Mouse (Mus musculus) forebrain, embryonic 12.5 days (tissue): ENCODE data around the gene Lrpprc. TPM values are rescaled to one million over a fixed set of nuclear protein-coding genes. Genes with fewer than 3 reads are reported as not detected.

Experiments used
- ATAC-seq: fragments of 200-750 bp; cut with Nextera tagmentation; 2 replicates; pipeline ENCODE4 v1.8.0; 2017; ENCODE audit warnings: moderate TSS enrichment; ENCODE audit not compliant: low FRiP score
- H3K27ac ChIP-seq: fragments of 300-500 bp; sonication (generic); 2 replicates; pipeline ENCODE4 v1.5.1; 2016; ENCODE audit warnings: mild to moderate bottlenecking
- H3K27me3 ChIP-seq: fragments of 300-500 bp; sonication (generic); 2 replicates; pipeline ENCODE4 v1.6.1; 2016; ENCODE audit warnings: mild to moderate bottlenecking
- H3K36me3 ChIP-seq: fragments of 300-500 bp; sonication (generic); replicated peaks from 2 replicates; pipeline ENCODE4 v1.6.1; 2016; ENCODE audit warnings: mild to moderate bottlenecking
- H3K4me1 ChIP-seq: fragments of 300-500 bp; sonication (generic); 2 replicates; pipeline ENCODE4 v1.6.1; 2016
- H3K4me2 ChIP-seq: fragments of 300-500 bp; sonication (generic); 2 replicates; pipeline ENCODE4 v1.6.1; 2016; ENCODE audit warnings: mild to moderate bottlenecking, moderate library complexity
- H3K4me3 ChIP-seq: fragments of 300-500 bp; sonication (generic); replicated peaks from 2 replicates; pipeline ENCODE4 v1.5.1; 2016; ENCODE audit warnings: mild to moderate bottlenecking
- H3K9ac ChIP-seq: fragments of 300-500 bp; sonication (generic); 2 replicates; pipeline ENCODE4 v1.6.1; 2016; ENCODE audit warnings: mild to moderate bottlenecking
- H3K9me3 ChIP-seq: fragments of 300-500 bp; sonication (generic); 2 replicates; pipeline ENCODE4 v1.6.1; 2016
- WGBS: fragments of 180-500 bp; shearing (Covaris S2); methylation state at CpG from one replicate; pipeline ENCODE4 v1.1.7; 2016; 5-methylcytosine and 5-hydroxymethylcytosine counted together
- polyA plus RNA-seq: library from polyadenylated mRNA; unstranded; fragments of >200 nt; fragmentation: Nextera tagmentation; extraction: Ambion mirVana; gene quantifications from 2 replicates; pipeline ENCODE4 v1.2.1, GENCODE M21; 2016

Lrpprc gene
- polyA plus RNA-seq, 1 experiment from 2014 or later, result 49.3 TPM

DNA sequence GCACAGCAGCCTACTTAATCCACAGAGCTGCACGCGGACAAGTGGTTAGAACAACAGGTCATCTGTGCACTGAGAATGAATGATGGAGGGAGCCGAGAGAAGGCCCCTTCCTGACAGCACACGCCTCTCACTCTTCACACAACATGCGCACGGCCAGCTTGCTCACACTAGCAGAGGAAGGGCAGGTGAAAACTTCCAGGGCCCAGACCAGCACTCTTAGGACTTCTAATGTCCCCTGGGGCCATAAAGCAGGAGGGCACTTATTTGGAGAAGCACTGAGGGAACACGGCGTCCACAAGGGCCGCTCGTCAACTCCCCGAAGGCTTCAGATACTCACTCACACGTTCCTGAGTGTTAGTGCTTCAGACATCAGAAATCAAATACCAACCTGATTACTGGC, 59.2 kb downstream of the Lrpprc start:
- Histone ChIP-seq H3K9ac (no peak overlapping the region), H3K36me3 (peaks cover 29% of the 10 kb centered on the region), H3K4me1 (no peaks in the 10 kb centered on the region), H3K27ac (no peak overlapping the region), H3K9me3 (no peaks in the 10 kb centered on the region), H3K4me2 (no peak overlapping the region), H3K27me3 (no peaks in the 10 kb centered on the region), H3K4me3 (no peak overlapping the region)
- 94% methylated on average over 12 of the region's 12 CpGs for WGBS
- ATAC-seq, result no peak

DNA sequence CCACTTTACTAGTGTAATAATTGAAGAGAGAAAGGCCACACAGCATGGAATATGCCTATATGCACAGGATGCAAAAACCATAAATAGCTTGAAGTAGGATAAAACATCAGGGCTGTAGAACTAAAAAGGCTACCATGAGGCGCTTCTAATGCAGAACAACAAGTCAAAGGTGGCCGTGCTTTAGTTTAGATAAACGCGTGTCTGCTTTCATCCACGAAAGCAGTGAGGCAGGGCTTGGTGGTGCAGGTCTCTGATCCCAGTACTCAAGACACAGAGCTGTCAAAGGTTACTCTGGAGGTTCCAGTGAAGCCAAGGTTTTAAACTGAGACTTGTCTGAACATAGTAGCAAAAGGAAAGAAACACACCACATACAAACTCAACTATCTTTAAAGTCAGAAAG, 61.4 kb downstream of the Lrpprc start:
- no peak for ATAC-seq
- Histone ChIP-seq H3K9ac (no peak overlapping the region), H3K4me2 (no peak overlapping the region), H3K27ac (no peak overlapping the region), H3K4me3 (no peak overlapping the region), H3K36me3 (peaks cover 43% of the 10 kb centered on the region), H3K9me3 (no peaks in the 10 kb centered on the region), H3K27me3 (no peaks in the 10 kb centered on the region), H3K4me1 (no peaks in the 10 kb centered on the region)
- 91% methylated on average over 5 of the region's 5 CpGs for WGBS

DNA sequence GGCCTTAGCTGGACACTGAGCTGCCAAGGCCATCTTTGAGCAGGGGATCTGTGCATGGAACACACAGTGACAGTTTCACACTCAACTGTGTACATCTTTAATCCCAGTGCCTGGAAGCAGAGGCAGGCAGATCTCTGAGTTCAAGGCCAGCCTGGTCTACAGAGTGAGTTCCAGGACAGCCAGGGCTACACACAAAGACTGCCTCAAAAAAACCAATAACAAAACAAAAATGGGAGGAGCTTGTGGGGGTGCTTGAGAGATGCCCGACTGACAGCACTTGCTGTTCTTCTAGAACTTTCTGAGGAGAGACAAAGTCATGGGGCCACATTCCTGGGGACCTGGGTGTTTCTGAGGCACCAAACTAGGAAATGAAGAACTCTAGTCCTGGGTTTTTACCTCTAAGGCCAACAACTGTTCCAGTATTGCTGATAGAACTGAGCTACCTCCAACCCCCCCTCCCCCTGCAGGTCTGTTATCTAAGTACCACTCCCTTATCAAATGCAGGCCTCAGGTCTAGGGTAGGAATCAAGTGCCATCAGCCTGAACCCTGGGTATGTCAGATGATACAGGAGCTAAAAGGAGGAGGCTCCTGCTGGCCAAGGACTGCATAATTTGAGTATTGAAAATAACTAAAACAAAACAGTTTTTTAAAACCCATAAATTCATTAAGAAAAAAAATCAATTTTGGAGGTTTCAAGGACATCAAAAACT, 62.2 kb downstream of the Lrpprc start:
- Histone ChIP-seq H3K9ac (no peak overlapping the region), H3K4me1 (no peaks in the 10 kb centered on the region), H3K4me3 (no peak overlapping the region), H3K27me3 (no peaks in the 10 kb centered on the region), H3K27ac (no peak overlapping the region), H3K9me3 (no peaks in the 10 kb centered on the region), H3K36me3 (peaks cover 43% of the 10 kb centered on the region), H3K4me2 (no peak overlapping the region)
- no peak for ATAC-seq
- 81% methylated on average over 1 of the region's 1 CpGs for WGBS

DNA sequence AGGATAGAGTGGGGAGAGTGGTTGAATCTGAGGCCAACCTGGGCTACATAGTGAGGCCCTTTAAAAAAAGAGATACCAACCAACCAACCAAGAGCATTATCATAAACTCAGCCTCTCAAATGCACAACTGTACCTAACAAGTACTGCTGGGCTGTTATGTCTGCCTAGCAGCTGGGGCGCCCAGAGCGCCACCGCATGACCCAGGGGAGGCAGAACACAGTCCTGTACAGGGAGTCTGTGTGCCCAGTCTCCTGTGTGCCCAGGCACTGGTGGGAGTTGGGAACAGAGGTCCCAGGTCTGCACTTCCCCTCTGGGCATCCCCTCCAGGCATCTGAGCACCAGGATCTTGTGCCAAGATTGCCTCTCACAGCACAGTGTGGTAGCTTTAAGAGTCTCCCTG, 65.4 kb downstream of the Lrpprc start:
- no peak overlapping the region for H3K27ac ChIP-seq
- no peaks in the 10 kb centered on the region for H3K9me3 ChIP-seq
- H3K4me1 ChIP-seq, result no peaks in the 10 kb centered on the region
- H3K36me3 ChIP-seq, result peaks cover 48% of the 10 kb centered on the region
- H3K9ac ChIP-seq, result no peak overlapping the region
- H3K27me3 ChIP-seq, result no peaks in the 10 kb centered on the region
- no peak overlapping the region for H3K4me2 ChIP-seq
- no peak overlapping the region for H3K4me3 ChIP-seq
- no peak for ATAC-seq
- 98% methylated on average over 3 of the region's 3 CpGs for WGBS

DNA sequence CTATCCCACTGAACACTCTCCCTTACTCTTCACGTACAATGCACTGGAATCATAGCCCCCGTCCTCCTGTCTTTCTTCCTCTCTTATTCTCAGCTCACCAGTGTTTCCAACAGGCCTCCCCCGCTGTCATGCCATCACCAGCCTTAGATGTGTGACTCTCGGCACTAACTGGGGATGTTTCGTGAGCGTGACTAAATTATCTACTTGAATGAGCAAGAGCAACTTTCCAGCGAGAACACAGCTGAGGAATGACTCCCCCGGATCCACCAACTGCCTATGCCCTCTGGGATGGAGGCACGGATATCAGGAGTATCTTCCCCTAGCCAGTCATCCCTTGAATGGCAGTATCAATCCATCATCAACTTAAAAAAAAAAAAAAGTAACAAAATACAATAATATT, 66.6 kb downstream of the Lrpprc start:
- Histone ChIP-seq H3K4me1 (no peaks in the 10 kb centered on the region), H3K4me2 (no peak overlapping the region), H3K27ac (no peak overlapping the region), H3K4me3 (no peak overlapping the region), H3K9me3 (no peaks in the 10 kb centered on the region), H3K9ac (no peak overlapping the region), H3K36me3 (peaks cover 39% of the 10 kb centered on the region), H3K27me3 (no peaks in the 10 kb centered on the region)
- ATAC-seq, result no peak
- WGBS, result 65% methylated on average over 9 of the region's 9 CpGs

GRCm38 (mm10) chr17:84719105-84719504, 71.5 kb downstream of the Lrpprc start:
- Histone ChIP-seq H3K27ac (no peak overlapping the region), H3K4me1 (peaks cover 25% of the 10 kb centered on the region), H3K9ac (no peak overlapping the region), H3K27me3 (no peaks in the 10 kb centered on the region), H3K4me2 (no peak overlapping the region), H3K36me3 (peaks cover 18% of the 10 kb centered on the region), H3K9me3 (no peaks in the 10 kb centered on the region), H3K4me3 (no peak overlapping the region)
- 82% methylated on average over 3 of the region's 3 CpGs for WGBS
- no peak for ATAC-seq

DNA sequence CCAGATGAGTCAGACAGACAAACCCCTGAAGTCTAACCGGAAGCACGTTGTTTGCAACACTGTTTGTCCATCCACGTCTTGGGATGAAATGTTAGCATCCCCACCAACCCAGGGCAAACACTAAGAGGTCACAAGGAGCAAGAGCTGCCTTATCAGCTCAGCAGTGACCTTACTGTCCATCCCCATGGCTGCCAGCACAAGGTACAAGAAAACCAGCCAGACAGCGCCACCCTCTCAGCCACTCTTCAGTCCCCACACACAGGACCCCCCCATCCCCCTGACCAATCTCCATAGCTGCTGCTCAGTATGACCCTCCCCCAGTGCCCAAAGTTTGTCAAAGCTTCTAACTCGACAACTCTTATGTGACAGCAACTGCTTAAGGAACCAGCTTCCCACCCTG, 73.2 kb downstream of the Lrpprc start:
- Histone ChIP-seq H3K4me1 (peaks cover 31% of the 10 kb centered on the region), H3K4me3 (no peak overlapping the region), H3K36me3 (peaks cover 17% of the 10 kb centered on the region), H3K9me3 (no peaks in the 10 kb centered on the region), H3K27ac (peak overlapping the region; percentile 36; the same call in 1 of the 2 replicates), H3K27me3 (no peaks in the 10 kb centered on the region), H3K9ac (no peak overlapping the region), H3K4me2 (no peak overlapping the region)
- ATAC-seq, result no peak
- 78% methylated on average over 5 of the region's 5 CpGs for WGBS

GRCm38 (mm10) chr17:84716252-84716872, 74.2 kb downstream of the Lrpprc start:
- Histone ChIP-seq H3K27ac (no peak overlapping the region; the same call in 1 of the 2 replicates), H3K4me1 (peaks cover 31% of the 10 kb centered on the region), H3K4me3 (no peak overlapping the region), H3K27me3 (no peaks in the 10 kb centered on the region), H3K9me3 (no peaks in the 10 kb centered on the region), H3K9ac (no peak overlapping the region), H3K4me2 (no peak overlapping the region), H3K36me3 (peaks cover 12% of the 10 kb centered on the region)
- WGBS, result 42% methylated on average over 16 of the region's 16 CpGs
- peak; percentile 48; the same call in 1 of the 2 replicates for ATAC-seq

DNA sequence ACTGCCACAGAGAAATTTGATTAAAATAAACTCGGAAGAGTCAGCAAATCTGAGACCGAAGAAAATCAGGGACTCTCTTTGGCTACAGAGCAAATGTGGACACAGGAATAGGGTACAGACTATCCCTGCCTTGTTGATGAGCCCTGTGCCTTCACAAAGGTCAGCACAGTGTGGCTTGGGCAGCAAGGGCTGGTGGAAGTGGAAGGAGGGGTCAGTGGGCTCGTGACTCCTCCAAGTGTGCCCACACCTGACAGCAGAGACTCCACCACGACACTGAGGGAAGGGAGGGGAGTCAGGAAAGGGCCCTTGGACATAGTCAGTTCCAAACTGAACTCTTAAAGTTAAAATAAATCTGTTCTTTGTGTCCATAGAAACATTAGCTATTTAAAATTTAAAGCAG, 75.7 kb downstream of the Lrpprc start:
- no peak overlapping the region for H3K4me3 ChIP-seq
- H3K27ac ChIP-seq, result peak overlapping the region; percentile 61; the same call in 1 of the 2 replicates
- no peak overlapping the region for H3K4me2 ChIP-seq
- H3K4me1 ChIP-seq, result peaks cover 35% of the 10 kb centered on the region
- no peaks in the 10 kb centered on the region for H3K9me3 ChIP-seq
- 53% methylated on average over 4 of the region's 4 CpGs for WGBS
- H3K36me3 ChIP-seq, result 0 out of 2 replicates have a peak, but pooled peaks cover 6% of the 10 kb centered on the region
- ATAC-seq, result 0 out of 2 replicates have a peak, but pooled peaks have one; percentile 9
- no peak overlapping the region for H3K9ac ChIP-seq
- H3K27me3 ChIP-seq, result no peaks in the 10 kb centered on the region

DNA sequence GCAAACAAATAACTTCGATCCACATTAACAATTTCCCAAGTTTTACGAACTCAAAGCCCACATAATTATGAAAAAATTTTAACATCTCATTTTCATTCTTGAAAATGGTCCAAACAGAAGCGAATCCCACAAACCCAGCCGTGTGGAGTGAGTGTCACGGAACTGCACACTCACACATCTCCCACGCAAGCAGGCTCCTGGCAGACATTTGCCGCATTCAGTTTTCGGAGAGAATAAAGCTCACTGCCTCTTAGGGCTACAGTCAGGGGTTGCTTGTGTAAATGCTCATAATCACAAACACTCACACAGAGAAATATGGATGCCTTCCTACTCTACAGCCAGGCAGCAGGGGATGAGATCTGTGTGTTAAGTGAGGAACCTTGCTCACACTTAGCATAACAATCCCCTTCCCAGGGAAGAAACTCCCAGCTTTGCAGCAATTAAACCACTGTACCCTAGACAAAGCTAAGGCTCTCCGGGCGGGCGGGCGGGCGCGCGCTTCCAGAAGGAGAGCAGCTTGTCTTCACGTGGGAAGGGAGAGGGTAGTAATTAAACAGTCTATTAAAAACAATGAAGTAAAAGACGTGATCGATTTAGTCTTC, 76.9 kb downstream of the Lrpprc start:
- Histone ChIP-seq H3K4me2 (no peak overlapping the region), H3K27me3 (no peaks in the 10 kb centered on the region), H3K4me1 (peaks cover 47% of the 10 kb centered on the region), H3K9me3 (no peaks in the 10 kb centered on the region), H3K4me3 (no peak overlapping the region), H3K27ac (peak overlapping the region; percentile 59), H3K36me3 (peaks cover 18% of the 10 kb centered on the region), H3K9ac (no peak overlapping the region)
- WGBS, result 56% methylated on average over 18 of the region's 18 CpGs
- peak; percentile 70 for ATAC-seq

GRCm38 (mm10) chr17:84709403-84709851, 81.2 kb downstream of the Lrpprc start:
- no peak overlapping the region for H3K9ac ChIP-seq
- H3K4me2 ChIP-seq, result 0 out of 2 replicates have a peak overlapping the region, but pooled peaks have one; percentile 15
- peaks cover 26% of the 10 kb centered on the region for H3K36me3 ChIP-seq
- no peak overlapping the region for H3K4me3 ChIP-seq
- no peaks in the 10 kb centered on the region for H3K9me3 ChIP-seq
- ATAC-seq, result peak; percentile 21; the same call in 1 of the 2 replicates
- 49% methylated on average over 17 of the region's 17 CpGs for WGBS
- no peak overlapping the region for H3K27ac ChIP-seq
- H3K27me3 ChIP-seq, result no peaks in the 10 kb centered on the region
- peaks cover 25% of the 10 kb centered on the region for H3K4me1 ChIP-seq

- Histone ChIP-seq H3K9ac (no peak overlapping the region), H3K4me2 (no peak overlapping the region), H3K4me1 (peaks cover 21% of the 10 kb centered on the region), H3K4me3 (no peak overlapping the region), H3K9me3 (no peaks in the 10 kb centered on the region), H3K27ac (peak overlapping the region; percentile 15; the same call in 1 of the 2 replicates), H3K36me3 (peaks cover 29% of the 10 kb centered on the region), H3K27me3 (no peaks in the 10 kb centered on the region)
- WGBS, result 81% methylated on average over 7 of the region's 7 CpGs
- ATAC-seq, result no peak
Observed at GRCm38 (mm10) chr17:84708818-84709217, 81.8 kb downstream of the Lrpprc start.
